Mouse (Mus musculus): ENCODE data around the gene Rnf6. TPM values are rescaled to one million over a fixed set of nuclear protein-coding genes. Genes with fewer than 3 reads are reported as not detected.
"Not testable (repeated sequence)": the region's sequence is repeated elsewhere in the genome, so short reads cannot be mapped to it uniquely, and the experiment has no call there.

Rnf6 gene
- polyA plus RNA-seq, 1 experiment, result 36.2 TPM

DNA sequence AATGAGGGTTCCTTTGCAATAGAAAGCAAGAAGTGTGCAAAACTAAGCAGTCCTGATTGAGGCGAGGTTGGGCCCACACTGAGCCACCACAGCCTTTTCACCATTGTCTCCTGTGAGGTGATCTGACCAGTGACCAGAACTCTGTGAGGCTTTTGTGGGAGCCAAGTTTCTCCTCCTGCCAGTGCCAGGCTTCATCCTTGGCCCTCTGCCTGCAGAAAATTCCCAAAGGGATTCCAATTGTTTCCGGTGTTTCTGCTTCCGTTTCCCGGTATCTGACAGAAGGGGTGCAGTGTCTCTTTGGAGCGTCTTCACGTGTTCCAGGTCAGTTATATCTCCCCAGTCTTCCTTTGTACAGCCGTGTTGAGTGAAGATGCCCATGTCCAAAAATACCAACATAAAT is 32.6 kb downstream of the Rnf6 start:
- Histone ChIP-seq H3K4me3 (ENCODE audit: insufficient read depth, low read depth, low read length) (no peak overlapping the region), H3K36me3 (ENCODE audit: control insufficient read depth, insufficient read depth, low read length) (no peaks in the 10 kb centered on the region), H3K4me1 (ENCODE audit: control insufficient read depth, insufficient read depth, low read length) (peaks cover 13% of the 10 kb centered on the region), H3K27ac (ENCODE audit: insufficient read depth, low read depth, low read length) (peak overlapping the region; percentile 52; the same call in 1 of the 2 replicates), H3K27me3 (replicated peaks; ENCODE audit: control insufficient read depth, insufficient read depth, low read length) (no peaks in the 10 kb centered on the region)
- 67% methylated on average over 7 of the region's 7 CpGs for WGBS
- TF ChIP-seq POLR2A (IDR thresholded peaks at IDR 0.05; ENCODE audit: low read depth, low read length) (no peak), CTCF (conservative IDR thresholded peaks at IDR 0.05; ENCODE audit: insufficient read depth, insufficient read length, low read depth, low read length) (no peak)
- DNase-seq, result peak; percentile 66

DNA sequence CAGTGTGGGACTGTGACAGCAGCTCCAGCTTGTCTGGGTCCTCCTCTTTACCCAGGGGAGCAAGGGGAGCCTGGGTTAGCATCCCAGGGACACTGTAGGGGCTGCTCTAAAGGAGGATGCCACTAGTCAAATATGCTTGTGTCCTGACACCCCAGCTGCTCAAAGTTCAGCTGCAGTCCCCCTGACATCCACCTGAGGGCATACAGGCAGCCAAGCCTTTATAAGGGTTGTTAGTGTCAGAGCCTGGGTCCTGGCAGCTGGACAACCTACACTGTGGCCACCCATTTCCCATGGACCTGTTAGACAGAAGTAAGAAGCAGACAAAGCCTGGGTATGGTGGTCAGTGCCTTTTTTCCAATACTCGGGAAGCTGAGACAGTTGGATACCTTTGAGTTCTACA is 33.2 kb downstream of the Rnf6 start:
- 83% methylated on average over 1 of the region's 1 CpGs for WGBS
- Histone ChIP-seq H3K36me3 (ENCODE audit: control insufficient read depth, insufficient read depth, low read length) (no peaks in the 10 kb centered on the region), H3K4me3 (ENCODE audit: insufficient read depth, low read depth, low read length) (no peak overlapping the region), H3K27me3 (replicated peaks; ENCODE audit: control insufficient read depth, insufficient read depth, low read length) (no peaks in the 10 kb centered on the region), H3K27ac (ENCODE audit: insufficient read depth, low read depth, low read length) (no peak overlapping the region), H3K4me1 (ENCODE audit: control insufficient read depth, insufficient read depth, low read length) (peaks cover 13% of the 10 kb centered on the region)
- DNase-seq, result peak; percentile 52
- TF ChIP-seq POLR2A (IDR thresholded peaks at IDR 0.05; ENCODE audit: low read depth, low read length) (no peak), CTCF (conservative IDR thresholded peaks at IDR 0.05; ENCODE audit: insufficient read depth, insufficient read length, low read depth, low read length) (peak; percentile 55; the same call in 1 of the 2 replicates)

DNA sequence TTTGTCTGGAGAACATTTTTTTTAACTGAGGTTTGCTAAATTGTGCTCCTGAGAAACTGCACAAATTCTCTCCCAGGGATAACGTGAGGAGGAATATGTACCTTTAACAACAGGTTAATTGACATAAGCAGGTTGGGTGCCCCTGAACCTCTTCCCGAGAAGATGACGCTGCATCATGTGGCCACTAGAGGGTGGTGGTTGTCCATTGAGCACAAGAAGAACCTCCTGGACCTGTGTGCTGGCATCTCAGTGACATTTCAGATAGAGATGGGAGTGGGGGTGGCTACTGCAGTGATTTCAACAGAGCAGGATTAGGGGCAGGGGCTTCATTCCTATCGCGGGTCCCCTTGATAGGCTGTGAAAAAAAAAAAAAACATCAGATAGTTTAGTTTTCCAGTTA is 33.9 kb downstream of the Rnf6 start:
- DNase-seq, result peak; percentile 79
- peaks cover 13% of the 10 kb centered on the region for H3K4me1 ChIP-seq (ENCODE audit: control insufficient read depth, insufficient read depth, low read length)
- H3K36me3 ChIP-seq (ENCODE audit: control insufficient read depth, insufficient read depth, low read length); H3K27me3 ChIP-seq (replicated peaks; ENCODE audit: control insufficient read depth, insufficient read depth, low read length); H3K4me3 ChIP-seq (ENCODE audit: insufficient read depth, low read depth, low read length); H3K27ac ChIP-seq (ENCODE audit: insufficient read depth, low read depth, low read length): not testable (repeated sequence)
- peak; percentile 74 for TF ChIP-seq CTCF (conservative IDR thresholded peaks at IDR 0.05; ENCODE audit: insufficient read depth, insufficient read length, low read depth, low read length)
- 16% methylated on average over 5 of the region's 5 CpGs for WGBS

DNA sequence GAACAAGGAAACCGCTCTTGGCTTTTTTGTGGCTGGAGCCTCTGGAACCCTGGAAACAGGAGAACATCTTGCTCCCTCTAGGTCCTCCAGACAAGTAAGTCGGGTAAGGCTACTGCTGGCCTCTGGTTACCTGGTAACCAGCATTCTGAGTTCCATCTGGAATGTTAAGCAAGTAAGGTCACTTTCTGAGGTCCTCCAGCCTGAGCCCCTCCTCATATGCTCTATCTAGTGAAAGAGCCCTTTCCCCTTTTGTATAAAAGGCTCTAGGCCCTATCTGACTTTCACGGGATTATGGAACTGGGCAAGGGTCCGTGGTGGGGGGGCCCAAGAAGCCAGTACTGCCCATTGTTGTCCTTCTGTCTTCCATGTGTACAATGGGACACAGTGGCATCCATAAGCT is 36.2 kb downstream of the Rnf6 start, which contains the start of gene 1700001J03Rik:
Gene 1700001J03Rik (minus strand): TSS at position 101 of the 400 bp plus-strand sequence.
- not testable (repeated sequence) for H3K4me1 ChIP-seq (ENCODE audit: control insufficient read depth, insufficient read depth, low read length); H3K36me3 ChIP-seq (ENCODE audit: control insufficient read depth, insufficient read depth, low read length); H3K27me3 ChIP-seq (replicated peaks; ENCODE audit: control insufficient read depth, insufficient read depth, low read length); DNase-seq; H3K27ac ChIP-seq (ENCODE audit: insufficient read depth, low read depth, low read length); H3K4me3 ChIP-seq (ENCODE audit: insufficient read depth, low read depth, low read length)
- 78% methylated on average over 4 of the region's 4 CpGs for whole genome bisulfite sequencing

DNA sequence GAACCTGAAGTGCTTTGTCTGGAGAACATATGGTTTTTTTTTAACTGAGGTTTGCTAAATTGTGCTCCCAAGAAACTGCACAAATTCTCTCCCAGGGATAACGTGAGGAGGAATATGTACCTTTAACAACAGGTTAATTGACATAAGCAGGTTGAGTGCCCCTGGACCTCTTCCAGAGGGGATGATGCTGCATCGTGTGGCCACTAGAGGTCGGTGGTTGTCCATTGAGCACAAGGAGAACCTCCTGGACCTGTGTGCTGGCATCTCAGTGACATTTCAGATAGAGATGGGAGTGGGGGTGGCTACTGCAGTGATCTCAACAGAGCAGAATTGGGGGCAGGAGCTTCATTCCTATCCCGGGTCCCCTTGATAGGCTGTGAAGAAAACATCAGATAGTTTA is 48.6 kb downstream of the Rnf6 start:
- DNase-seq, result peak; percentile 70
- TF ChIP-seq CTCF (conservative IDR thresholded peaks at IDR 0.05; ENCODE audit: insufficient read depth, insufficient read length, low read depth, low read length), result peak; percentile 57
- H3K4me1 ChIP-seq (ENCODE audit: control insufficient read depth, insufficient read depth, low read length); H3K27ac ChIP-seq (ENCODE audit: insufficient read depth, low read depth, low read length); H3K36me3 ChIP-seq (ENCODE audit: control insufficient read depth, insufficient read depth, low read length); H3K4me3 ChIP-seq (ENCODE audit: insufficient read depth, low read depth, low read length); H3K27me3 ChIP-seq (replicated peaks; ENCODE audit: control insufficient read depth, insufficient read depth, low read length): not testable (repeated sequence)
- 36% methylated on average over 4 of the region's 4 CpGs for WGBS

DNA sequence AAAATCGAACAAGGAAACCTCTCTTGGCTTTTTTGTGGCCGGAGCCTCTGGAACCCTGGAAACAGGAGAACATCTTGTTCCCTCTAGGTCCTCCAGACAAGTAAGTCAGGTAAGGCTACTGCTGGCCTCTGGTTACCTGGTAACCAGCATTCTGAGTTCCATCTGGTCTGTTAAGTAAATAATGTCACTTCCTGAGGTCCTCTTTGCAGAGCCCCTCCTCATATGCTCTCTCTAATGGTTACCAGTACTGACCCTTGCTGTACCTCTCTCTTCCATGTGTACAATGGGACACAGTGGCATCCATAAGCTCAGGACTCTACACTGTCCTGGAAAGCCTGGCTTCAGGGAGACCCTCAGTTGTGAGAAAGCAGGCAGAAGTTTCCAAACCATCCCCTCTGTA is 50.7 kb downstream of the Rnf6 start, which contains the start of gene Gm6309:
Gene Gm6309 (minus strand): TSS at position 101 of the 400 bp plus-strand sequence.
- not testable (repeated sequence) for H3K36me3 ChIP-seq (ENCODE audit: control insufficient read depth, insufficient read depth, low read length); H3K4me1 ChIP-seq (ENCODE audit: control insufficient read depth, insufficient read depth, low read length); H3K27me3 ChIP-seq (replicated peaks; ENCODE audit: control insufficient read depth, insufficient read depth, low read length); H3K4me3 ChIP-seq (ENCODE audit: insufficient read depth, low read depth, low read length); DNase-seq; H3K27ac ChIP-seq (ENCODE audit: insufficient read depth, low read depth, low read length)
- WGBS, result 78% methylated on average over 2 of the region's 2 CpGs

DNA sequence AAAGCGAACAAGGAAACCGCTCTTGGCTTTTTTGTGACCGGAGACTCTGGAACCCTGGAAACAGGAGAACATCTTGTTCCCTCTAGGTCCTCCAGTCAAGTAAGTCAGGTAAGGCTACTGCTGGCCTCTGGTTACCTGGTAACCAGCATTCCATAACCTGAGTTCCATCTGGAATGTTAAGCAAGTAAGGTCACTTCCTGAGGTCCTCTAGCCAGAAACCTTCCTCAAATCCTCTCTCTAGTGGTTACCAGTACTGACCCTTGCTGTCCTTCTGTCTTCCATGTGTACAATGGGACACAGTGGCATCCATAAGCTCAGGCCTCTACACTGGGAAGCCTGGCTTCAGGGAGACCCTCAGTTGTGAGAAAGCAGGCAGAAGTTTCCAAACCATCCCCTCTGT is 60.9 kb downstream of the Rnf6 start, which contains the start of gene Gm5565:
Gene Gm5565 (minus strand): TSS at position 101 of the 400 bp plus-strand sequence.
- H3K36me3 ChIP-seq (ENCODE audit: control insufficient read depth, insufficient read depth, low read length); H3K27me3 ChIP-seq (replicated peaks; ENCODE audit: control insufficient read depth, insufficient read depth, low read length); DNase-seq; H3K27ac ChIP-seq (ENCODE audit: insufficient read depth, low read depth, low read length); H3K4me1 ChIP-seq (ENCODE audit: control insufficient read depth, insufficient read depth, low read length); H3K4me3 ChIP-seq (ENCODE audit: insufficient read depth, low read depth, low read length): not testable (repeated sequence)
- 86% methylated on average over 3 of the region's 3 CpGs for WGBS

Other genes starting within 250 kb of the Rnf6 start
- not detected in 2 replicates for gene Cyp3a25, start 211.9 kb downstream of the Rnf6 start, polyA plus RNA-seq (2012; rRNA removed)
- not detected in 2 replicates for gene Cyp3a59, start 142.3 kb downstream of the Rnf6 start, polyA plus RNA-seq (2012; rRNA removed)
- gene Gm5565, start 61.0 kb downstream of the Rnf6 start, polyA plus RNA-seq (2012; rRNA removed), result not detected in 2 replicates
- gene Gm6309, start 50.8 kb downstream of the Rnf6 start, polyA plus RNA-seq (2012; rRNA removed), result not detected in 2 replicates
- gene 1700001J03Rik, start 36.3 kb downstream of the Rnf6 start, polyA plus RNA-seq (2012; rRNA removed), result 1.7 and 2.1 TPM in 2 replicates
- 34.5 and 38.4 TPM in 2 replicates for gene Cdk8, start 9.7 kb upstream of the Rnf6 start, polyA plus RNA-seq (2012; rRNA removed)
- 5.9 and 6.4 TPM in 2 replicates for gene Wasf3, start 163.4 kb upstream of the Rnf6 start, polyA plus RNA-seq (2012; rRNA removed)